Mouse (Mus musculus): ENCODE measurements around the gene Kcnj3.
"Not testable (repeated sequence)": the region's sequence is repeated elsewhere in the genome, so short reads cannot be mapped to it uniquely, and the experiment has no call there.

The Kcnj3 gene

DNA sequence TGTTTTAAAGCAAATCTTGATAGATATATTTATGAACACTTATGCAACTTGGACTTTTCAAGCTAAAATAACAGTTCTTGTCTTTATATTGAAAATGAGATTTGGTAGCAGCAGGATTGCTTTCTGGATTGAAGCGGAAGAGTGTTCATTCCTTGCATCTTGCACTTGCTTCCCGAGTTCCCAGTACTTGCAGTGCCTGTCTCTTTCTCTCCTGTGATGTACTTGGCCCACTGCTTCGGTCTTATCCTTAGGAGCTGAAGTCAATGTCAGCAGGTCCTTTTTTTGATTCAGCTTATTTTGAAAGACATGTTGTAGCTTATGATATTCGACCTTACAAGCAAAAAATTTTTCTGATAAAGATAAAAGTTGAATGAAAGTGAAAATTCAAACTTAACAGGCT, 43.7 kb downstream of the Kcnj3 start:
- no peak for DNase-seq (ENCODE audit: low read depth, low spot score)
- H3K27me3 ChIP-seq (ENCODE audit: control insufficient read depth, insufficient read depth, low read length, poor library complexity, severe bottlenecking): no peaks in the 10 kb centered on the region
- no peaks in the 10 kb centered on the region for H3K36me3 ChIP-seq (ENCODE audit: control insufficient read depth, insufficient read depth, low read length, poor library complexity, severe bottlenecking)

- no peak for DNase-seq (ENCODE audit: low read depth, low spot score)
- Histone ChIP-seq H3K27me3 (ENCODE audit: control insufficient read depth, insufficient read depth, low read length, poor library complexity, severe bottlenecking) (no peaks in the 10 kb centered on the region), H3K36me3 (ENCODE audit: control insufficient read depth, insufficient read depth, low read length, poor library complexity, severe bottlenecking) (no peaks in the 10 kb centered on the region)
Observed at GRCm38 (mm10) chr2:55479933-55480601, 44.3 kb downstream of the Kcnj3 start.

DNA sequence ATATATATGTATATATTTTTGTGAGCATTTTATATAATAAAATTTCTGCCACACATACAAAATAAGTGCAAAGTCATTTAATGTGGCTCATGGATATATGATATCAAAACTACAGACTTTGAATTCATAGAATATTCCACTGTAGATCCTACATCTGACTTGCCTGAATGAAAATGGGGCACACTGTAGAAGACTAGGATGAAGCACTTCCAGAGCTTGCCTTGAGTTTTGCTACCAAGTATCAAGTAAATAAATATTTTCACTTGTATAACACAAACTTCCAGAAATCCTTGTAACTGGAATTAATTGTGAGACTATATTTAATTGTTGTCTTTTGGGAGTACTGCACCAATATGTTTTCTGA, 44.8 kb downstream of the Kcnj3 start:
- H3K27me3 ChIP-seq (ENCODE audit: control insufficient read depth, insufficient read depth, low read length, poor library complexity, severe bottlenecking): no peaks in the 10 kb centered on the region
- no peaks in the 10 kb centered on the region for H3K36me3 ChIP-seq (ENCODE audit: control insufficient read depth, insufficient read depth, low read length, poor library complexity, severe bottlenecking)
- DNase-seq (ENCODE audit: low read depth, low spot score): no peak

DNA sequence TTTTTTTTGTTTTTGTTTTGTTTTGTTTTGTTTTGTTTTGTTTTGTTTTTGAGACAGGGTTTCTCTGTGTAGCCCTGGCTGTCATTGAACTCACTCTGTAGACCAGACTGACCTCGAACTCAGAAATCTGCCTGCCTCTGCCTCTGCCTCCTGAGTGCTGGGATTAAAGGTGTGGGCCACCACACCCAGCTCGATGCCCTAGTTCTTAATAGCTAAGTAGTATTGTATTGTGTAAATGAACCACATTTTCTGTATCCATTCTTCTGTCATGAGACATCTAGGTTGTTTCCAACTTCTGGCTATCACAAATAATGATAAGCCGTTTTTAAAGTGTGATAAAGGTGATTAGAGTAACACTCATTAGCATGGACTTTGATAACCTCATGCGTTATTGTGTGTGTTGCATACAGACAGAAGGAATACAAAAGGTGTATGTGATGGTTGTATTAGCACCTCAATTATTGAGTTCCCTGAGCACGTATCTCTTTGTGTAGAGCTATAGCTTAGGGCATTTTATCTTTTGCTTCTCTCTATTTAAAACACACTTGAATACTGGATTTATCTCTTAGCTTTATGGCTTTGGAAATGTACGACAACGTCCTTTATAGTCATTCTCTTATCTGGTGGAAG, 49.8 kb downstream of the Kcnj3 start:
- not testable (repeated sequence) for H3K36me3 ChIP-seq (ENCODE audit: control insufficient read depth, insufficient read depth, low read length, poor library complexity, severe bottlenecking); H3K27me3 ChIP-seq (ENCODE audit: control insufficient read depth, insufficient read depth, low read length, poor library complexity, severe bottlenecking)

GRCm38 (mm10) chr2:55503390-55504176, 67.8 kb downstream of the Kcnj3 start:
- Histone ChIP-seq H3K27me3 (ENCODE audit: control insufficient read depth, insufficient read depth, low read length, poor library complexity, severe bottlenecking) (no peaks in the 10 kb centered on the region), H3K36me3 (ENCODE audit: control insufficient read depth, insufficient read depth, low read length, poor library complexity, severe bottlenecking) (no peaks in the 10 kb centered on the region)
- no peak for DNase-seq (ENCODE audit: low read depth, low spot score)

More for the DNA sequence above, 49.8 kb downstream of the Kcnj3 start:
- DNase-seq (ENCODE audit: low read depth, low spot score): not testable (repeated sequence)

GRCm38 (mm10) chr2:55505712-55506111, 69.9 kb downstream of the Kcnj3 start:
- no peak for DNase-seq (ENCODE audit: low read depth, low spot score)
- Histone ChIP-seq H3K27me3 (ENCODE audit: control insufficient read depth, insufficient read depth, low read length, poor library complexity, severe bottlenecking) (no peaks in the 10 kb centered on the region), H3K36me3 (ENCODE audit: control insufficient read depth, insufficient read depth, low read length, poor library complexity, severe bottlenecking) (no peaks in the 10 kb centered on the region)

DNA sequence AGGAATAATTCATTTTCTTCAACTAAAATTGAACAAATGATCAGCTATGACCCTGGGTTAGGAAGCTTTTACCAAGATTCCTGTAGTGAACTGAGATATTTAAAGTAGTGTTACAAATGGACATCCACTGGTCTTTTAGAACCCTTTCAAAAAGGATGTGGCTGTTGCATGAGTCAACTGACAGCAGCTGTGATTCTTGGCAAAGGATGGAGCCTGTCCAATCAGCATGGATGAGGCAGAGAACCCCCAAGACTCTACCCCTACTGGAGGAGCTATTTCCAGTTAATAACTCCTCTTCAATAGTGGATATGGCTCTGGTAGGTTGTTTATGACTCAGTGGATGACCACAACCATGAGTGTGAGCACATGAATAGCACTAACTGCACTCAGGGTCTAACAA, 81.5 kb downstream of the Kcnj3 start:
- H3K36me3 ChIP-seq (ENCODE audit: control insufficient read depth, insufficient read depth, low read length, poor library complexity, severe bottlenecking): no peaks in the 10 kb centered on the region
- H3K27me3 ChIP-seq (ENCODE audit: control insufficient read depth, insufficient read depth, low read length, poor library complexity, severe bottlenecking): no peaks in the 10 kb centered on the region
- no peak for DNase-seq (ENCODE audit: low read depth, low spot score)

GRCm38 (mm10) chr2:55532738-55533491, 97.1 kb downstream of the Kcnj3 start:
- no peak for DNase-seq (ENCODE audit: low read depth, low spot score)
- no peaks in the 10 kb centered on the region for H3K27me3 ChIP-seq (ENCODE audit: control insufficient read depth, insufficient read depth, low read length, poor library complexity, severe bottlenecking)
- H3K36me3 ChIP-seq (ENCODE audit: control insufficient read depth, insufficient read depth, low read length, poor library complexity, severe bottlenecking): no peaks in the 10 kb centered on the region

- Histone ChIP-seq H3K36me3 (ENCODE audit: control insufficient read depth, insufficient read depth, low read length, poor library complexity, severe bottlenecking) (no peaks in the 10 kb centered on the region), H3K27me3 (ENCODE audit: control insufficient read depth, insufficient read depth, low read length, poor library complexity, severe bottlenecking) (no peaks in the 10 kb centered on the region)
- DNase-seq (ENCODE audit: low read depth, low spot score): no peak
Observed at GRCm38 (mm10) chr2:55534946-55535345, 99.2 kb downstream of the Kcnj3 start.

GRCm38 (mm10) chr2:55535482-55535881, 99.7 kb downstream of the Kcnj3 start:
- Histone ChIP-seq H3K27me3 (ENCODE audit: control insufficient read depth, insufficient read depth, low read length, poor library complexity, severe bottlenecking) (no peaks in the 10 kb centered on the region), H3K36me3 (ENCODE audit: control insufficient read depth, insufficient read depth, low read length, poor library complexity, severe bottlenecking) (no peaks in the 10 kb centered on the region)
- no peak for DNase-seq (ENCODE audit: low read depth, low spot score)

DNA sequence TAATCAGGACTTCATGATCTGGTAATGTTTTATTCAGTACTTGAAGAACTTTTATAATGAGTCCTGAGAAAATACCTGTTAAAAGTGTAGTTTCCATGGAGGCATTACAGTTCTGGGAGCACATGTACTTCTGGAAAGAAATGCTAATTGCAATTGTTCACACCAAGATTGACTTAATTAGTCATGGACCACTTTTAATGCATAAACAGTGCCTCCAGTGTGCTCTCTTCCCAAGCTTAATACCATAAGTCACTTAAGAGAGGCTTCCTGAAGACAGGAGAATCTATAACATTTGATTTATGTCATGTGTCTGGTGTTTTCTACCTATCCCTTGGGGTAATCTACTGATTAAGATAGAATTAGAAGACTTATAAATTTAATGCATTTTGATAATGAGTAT, 111.8 kb downstream of the Kcnj3 start:
- Histone ChIP-seq H3K27me3 (ENCODE audit: control insufficient read depth, insufficient read depth, low read length, poor library complexity, severe bottlenecking) (no peaks in the 10 kb centered on the region), H3K36me3 (ENCODE audit: control insufficient read depth, insufficient read depth, low read length, poor library complexity, severe bottlenecking) (no peaks in the 10 kb centered on the region)
- no peak for DNase-seq (ENCODE audit: low read depth, low spot score)

DNA sequence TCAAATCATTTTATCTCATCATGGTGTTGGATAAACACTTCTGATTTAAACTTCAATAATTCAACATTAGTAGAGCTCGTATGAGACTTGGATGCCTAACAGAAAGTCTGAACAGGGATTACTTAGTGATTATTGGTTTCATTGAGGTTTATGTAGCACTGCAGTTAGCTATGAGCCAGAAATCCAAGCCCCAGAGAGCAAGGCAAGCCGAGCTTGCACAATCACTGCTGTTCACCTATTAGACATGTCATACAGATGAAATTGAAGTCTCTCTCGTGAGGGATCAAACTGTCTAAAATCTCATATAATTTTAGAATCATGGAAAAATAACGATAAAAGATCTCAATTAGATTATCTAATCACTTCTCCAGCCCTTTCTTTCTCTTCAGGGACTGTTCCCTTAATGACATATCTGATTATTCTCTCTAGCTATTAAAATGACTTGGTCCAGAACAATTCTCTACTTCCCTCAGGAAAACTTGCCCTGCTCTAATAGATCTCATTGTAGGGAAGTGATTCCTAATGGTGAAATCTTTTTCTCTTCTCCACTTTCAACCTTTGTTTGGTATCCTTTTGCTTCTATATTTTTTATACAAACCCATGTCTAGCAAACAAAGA, 122.7 kb downstream of the Kcnj3 start:
- DNase-seq (ENCODE audit: low read depth, low spot score): no peak
- H3K27me3 ChIP-seq (ENCODE audit: control insufficient read depth, insufficient read depth, low read length, poor library complexity, severe bottlenecking): no peaks in the 10 kb centered on the region

GRCm38 (mm10) chr2:55569291-55569690, 133.5 kb downstream of the Kcnj3 start:
- H3K27me3 ChIP-seq (ENCODE audit: control insufficient read depth, insufficient read depth, low read length, poor library complexity, severe bottlenecking): no peaks in the 10 kb centered on the region
- no peak for DNase-seq (ENCODE audit: low read depth, low spot score)
- no peaks in the 10 kb centered on the region for H3K36me3 ChIP-seq (ENCODE audit: control insufficient read depth, insufficient read depth, low read length, poor library complexity, severe bottlenecking)

More for the DNA sequence above, 122.7 kb downstream of the Kcnj3 start:
- no peaks in the 10 kb centered on the region for H3K36me3 ChIP-seq (ENCODE audit: control insufficient read depth, insufficient read depth, low read length, poor library complexity, severe bottlenecking)

DNA sequence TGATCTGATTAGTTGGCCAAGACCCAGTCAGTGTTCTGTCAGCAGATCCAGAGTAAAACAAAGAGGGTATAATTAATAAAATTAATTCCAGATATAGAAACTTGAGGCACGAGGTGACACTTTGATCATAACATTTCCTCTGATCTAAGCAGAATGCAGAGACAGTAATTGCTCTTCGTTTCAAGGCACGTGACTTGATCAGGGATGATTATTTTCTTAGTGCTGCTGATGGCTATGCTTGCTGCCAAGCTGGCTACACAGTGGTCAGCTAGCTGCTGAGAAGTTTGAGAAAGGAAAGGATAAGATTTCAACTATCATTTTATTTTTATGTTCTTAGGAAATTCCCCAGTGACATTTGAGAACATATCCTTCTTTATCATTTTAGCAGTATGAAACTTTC, 135.7 kb downstream of the Kcnj3 start:
- Histone ChIP-seq H3K27me3 (ENCODE audit: control insufficient read depth, insufficient read depth, low read length, poor library complexity, severe bottlenecking) (no peaks in the 10 kb centered on the region), H3K36me3 (ENCODE audit: control insufficient read depth, insufficient read depth, low read length, poor library complexity, severe bottlenecking) (no peaks in the 10 kb centered on the region)
- DNase-seq (ENCODE audit: low read depth, low spot score): no peak

Data from splenic B cell, adult 2 months (primary cell).